Mouse (Mus musculus) cerebellum, adult 2 months (tissue): ENCODE results near the gene Gjc1. TPM values are rescaled to one million over a fixed set of nuclear protein-coding genes. Genes with fewer than 3 reads are reported as not detected.

Experiments
- DNase-seq, 2 experiments: peaks; one replicate each; pipeline ENCODE4 v3.0.0; 2021
- H3K27ac ChIP-seq: fragments of 200-500 bp; 2 replicates; pipeline ENCODE4 v1.5.1; 2012; ENCODE audit warnings: low read length, control low read depth, inconsistent platforms; ENCODE audit not compliant: insufficient read depth
- H3K27me3 ChIP-seq: fragments of 200-500 bp; 2 replicates; pipeline ENCODE4 v1.6.1; 2012; ENCODE audit warnings: inconsistent platforms, mild to moderate bottlenecking, low read length, moderate library complexity; ENCODE audit not compliant: control insufficient read depth, insufficient read depth
- H3K4me1 ChIP-seq: fragments of 200-500 bp; 2 replicates; pipeline ENCODE4 v1.6.1; 2011; ENCODE audit warnings: low read length; ENCODE audit not compliant: control insufficient read depth, insufficient read depth
- H3K4me3 ChIP-seq: fragments of 200-500 bp; replicated peaks from 2 replicates; pipeline ENCODE3; 2011; ENCODE audit warnings: mild to moderate bottlenecking, low read depth, low read length, control low read depth; ENCODE audit not compliant: insufficient read depth
- CTCF ChIP-seq: fragments of 200-500 bp; IDR thresholded peaks from 2 replicates; pipeline ENCODE4 v1.5.1; 2011; ENCODE audit warnings: low read depth, mild to moderate bottlenecking, control low read depth, low read length, moderate library complexity, borderline replicate concordance; ENCODE audit not compliant: insufficient read depth
- POLR2A ChIP-seq: fragments of 200-500 bp; IDR thresholded peaks from 2 replicates; pipeline ENCODE4 v1.6.1; 2011; ENCODE audit warnings: low read length, control low read depth, borderline replicate concordance; ENCODE audit not compliant: insufficient read depth
- WGBS: fragments of 180-500 bp; shearing (Covaris S2); methylation state at CpG from one replicate; pipeline ENCODE4 v1.1.7; 2018; 5-methylcytosine and 5-hydroxymethylcytosine counted together
- polyA plus RNA-seq: library from polyadenylated mRNA; depleted of rRNA; stranded (reverse); fragments of >200 nt; gene quantifications from 2 replicates; pipeline ENCODE4 v1.2.3, GENCODE M21; 2012

Gjc1 gene
- polyA plus RNA-seq, 1 experiment: 6.4 TPM

DNA sequence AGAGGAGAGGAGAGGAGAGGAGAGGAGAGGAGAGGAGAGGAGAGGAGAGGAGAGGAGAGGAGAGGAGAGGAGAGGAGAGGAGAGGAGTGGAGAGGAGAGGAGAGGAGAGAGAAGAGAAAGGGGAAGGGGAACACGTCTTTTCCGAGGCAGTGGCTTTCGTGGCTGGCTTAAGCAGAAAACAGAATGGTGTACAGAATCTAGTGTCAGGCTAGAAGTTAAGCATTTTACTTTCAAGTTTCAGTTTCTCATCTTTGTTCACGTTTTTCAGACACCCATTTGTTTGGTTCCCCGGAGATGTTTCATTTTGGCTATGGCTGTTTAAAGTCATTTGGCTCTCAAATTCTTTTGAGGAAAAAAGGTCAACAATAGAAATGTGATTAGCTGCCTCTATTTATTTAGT lies 11.3 kb downstream of the Gjc1 start:
- TF ChIP-seq CTCF (no peak), POLR2A (no peak)
- no peak overlapping the region for H3K4me3 ChIP-seq
- DNase-seq: no peak
- H3K27me3 ChIP-seq: no peaks in the 10 kb centered on the region
- H3K27ac ChIP-seq: no peak overlapping the region
- no peaks in the 10 kb centered on the region for H3K4me1 ChIP-seq
- WGBS: 77% methylated on average over 5 of the region's 5 CpGs

DNA sequence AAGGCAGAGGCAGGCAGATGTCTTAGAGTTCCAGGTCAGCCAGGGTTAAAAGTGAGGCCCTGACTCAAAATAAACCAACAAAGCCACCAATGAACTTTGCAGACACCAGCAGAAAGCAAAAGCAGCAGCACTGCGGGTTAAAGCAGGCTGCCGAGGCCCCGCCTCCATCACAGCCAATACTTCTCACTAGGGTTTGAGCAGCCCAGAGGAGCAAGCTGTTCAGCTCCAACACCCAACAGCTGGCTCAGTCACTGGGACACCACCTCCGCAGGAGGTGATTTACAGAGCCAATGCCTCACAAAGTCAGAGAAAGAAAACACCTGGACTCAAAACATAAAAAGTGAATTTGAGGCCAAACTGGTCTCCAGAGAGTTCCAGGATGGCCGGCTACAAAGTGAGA lies 16.0 kb downstream of the Gjc1 start:
- Histone ChIP-seq H3K4me1 (no peaks in the 10 kb centered on the region), H3K27ac (no peak overlapping the region), H3K4me3 (no peak overlapping the region), H3K27me3 (no peaks in the 10 kb centered on the region)
- 83% methylated on average over 5 of the region's 5 CpGs for WGBS
- TF ChIP-seq CTCF (no peak), POLR2A (no peak)
- DNase-seq: no peak

DNA sequence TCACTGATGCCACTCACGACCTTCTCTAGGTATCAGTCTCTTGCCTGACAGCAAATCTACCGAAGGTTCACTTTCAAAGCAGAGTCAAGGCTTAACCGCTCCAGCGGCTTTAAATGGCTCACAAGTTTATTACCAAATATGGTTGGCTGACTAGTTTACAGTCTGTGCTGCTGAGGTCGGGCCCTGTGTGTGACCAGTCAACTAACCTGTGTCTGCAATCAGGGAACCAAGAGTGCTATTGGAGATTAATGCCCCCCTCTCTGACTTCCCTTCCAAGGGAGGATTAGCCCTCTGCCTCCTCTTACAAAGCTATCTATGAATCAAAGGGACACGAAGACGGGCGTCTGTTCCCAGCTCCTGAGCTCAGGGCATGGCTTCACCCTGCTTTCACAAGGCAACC lies 25.3 kb downstream of the Gjc1 start:
- Histone ChIP-seq H3K4me1 (no peaks in the 10 kb centered on the region), H3K27me3 (no peaks in the 10 kb centered on the region), H3K4me3 (no peak overlapping the region), H3K27ac (no peak overlapping the region)
- WGBS: 78% methylated on average over 8 of the region's 8 CpGs
- DNase-seq: no peak
- TF ChIP-seq CTCF (no peak), POLR2A (no peak)

DNA sequence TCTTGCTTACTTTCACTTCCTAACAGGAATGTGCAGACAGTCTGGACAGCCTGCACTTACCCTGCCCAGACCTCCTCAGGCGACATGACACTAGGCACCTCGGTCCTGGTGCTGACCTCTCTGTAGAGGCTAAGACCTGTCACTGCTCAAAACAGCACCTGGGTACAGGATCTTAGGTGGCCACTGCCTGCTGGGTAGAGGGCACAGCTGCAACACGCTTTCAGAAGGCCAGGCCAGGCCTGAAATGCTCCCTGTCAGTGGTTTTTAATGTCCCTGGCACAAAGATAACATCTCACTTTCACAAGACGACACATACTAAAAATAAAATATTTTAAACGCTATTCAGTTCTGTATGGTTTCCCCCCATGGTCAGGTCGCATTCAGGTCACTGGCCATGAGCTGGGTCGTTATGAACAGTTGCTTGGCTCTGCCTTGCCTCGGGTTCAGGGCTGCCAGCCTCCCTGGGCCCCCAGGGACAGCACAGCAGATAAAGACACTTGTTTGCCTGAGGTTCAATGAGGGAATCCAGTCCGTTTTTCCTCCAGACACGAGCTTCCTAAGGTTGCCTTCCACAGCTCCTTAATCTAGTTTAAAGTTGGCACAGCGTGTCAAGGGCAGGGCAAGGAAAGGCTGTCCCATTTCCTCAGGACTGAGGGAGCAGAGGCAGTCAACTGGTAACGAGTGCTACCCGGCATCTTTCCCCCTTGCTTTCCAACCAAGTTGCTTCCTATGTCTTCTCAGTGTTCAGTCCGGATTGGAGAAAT lies 27.6 kb downstream of the Gjc1 start:
- WGBS: 46% methylated on average over 14 of the region's 14 CpGs
- no peak overlapping the region for H3K27ac ChIP-seq
- H3K4me3 ChIP-seq: no peak overlapping the region
- DNase-seq: no peak
- H3K4me1 ChIP-seq: no peaks in the 10 kb centered on the region
- no peaks in the 10 kb centered on the region for H3K27me3 ChIP-seq
- no peak for TF ChIP-seq CTCF
- no peak for TF ChIP-seq POLR2A

DNA sequence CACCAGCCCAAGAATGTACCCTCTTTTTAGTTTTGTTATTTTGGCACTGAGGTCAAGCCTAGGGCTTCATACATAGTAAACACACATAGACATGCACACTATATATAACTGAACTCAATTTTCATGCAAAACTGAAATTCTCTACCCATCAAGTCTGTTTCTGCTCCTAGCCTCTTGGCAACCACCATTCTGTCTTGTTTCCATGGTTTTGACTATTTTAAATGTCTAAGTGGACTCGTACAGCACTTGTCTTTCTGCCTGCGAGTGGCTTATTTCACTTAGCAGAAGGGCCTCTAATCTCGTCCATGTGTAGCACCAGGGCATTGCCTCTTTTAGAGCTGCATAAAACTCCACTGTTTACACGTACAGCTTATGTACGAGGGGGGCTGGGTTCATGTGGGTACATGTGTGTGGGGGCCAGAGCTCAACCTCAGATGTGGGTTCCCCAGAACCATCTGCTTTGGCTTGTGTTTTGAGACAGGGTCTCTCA lies 31.8 kb downstream of the Gjc1 start:
- Histone ChIP-seq H3K4me3 (no peak overlapping the region), H3K4me1 (peaks cover 8% of the 10 kb centered on the region), H3K27me3 (no peaks in the 10 kb centered on the region), H3K27ac (no peak overlapping the region)
- WGBS: 86% methylated on average over 5 of the region's 5 CpGs
- TF ChIP-seq CTCF: no peak
- no peak for TF ChIP-seq POLR2A
- DNase-seq: no peak

DNA sequence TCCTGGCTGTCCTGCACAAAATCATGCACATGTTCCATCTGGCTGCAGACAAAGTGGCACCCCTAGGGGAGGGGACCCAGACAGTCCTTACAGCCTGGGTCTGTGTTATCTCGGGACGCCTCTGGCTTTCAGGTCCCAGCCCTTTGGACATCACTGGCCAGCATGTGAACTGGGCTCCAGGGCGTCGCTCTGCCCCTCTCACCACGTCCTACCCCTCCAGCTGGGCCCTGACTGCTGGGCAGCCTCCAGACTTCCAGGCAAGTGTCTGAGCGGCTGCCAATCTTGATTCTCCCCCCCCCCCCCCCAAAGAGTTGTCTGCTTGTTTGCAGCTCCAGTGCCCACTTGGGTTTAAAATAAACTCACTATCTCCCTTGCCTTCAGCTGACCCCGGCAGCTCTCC lies 36.1 kb downstream of the Gjc1 start:
- WGBS: 16% methylated on average over 7 of the region's 7 CpGs
- TF ChIP-seq POLR2A: no peak
- TF ChIP-seq CTCF: no peak
- Histone ChIP-seq H3K27me3 (no peaks in the 10 kb centered on the region), H3K4me3 (no peak overlapping the region), H3K27ac (no peak overlapping the region), H3K4me1 (peaks cover 28% of the 10 kb centered on the region)
- DNase-seq: no peak

DNA sequence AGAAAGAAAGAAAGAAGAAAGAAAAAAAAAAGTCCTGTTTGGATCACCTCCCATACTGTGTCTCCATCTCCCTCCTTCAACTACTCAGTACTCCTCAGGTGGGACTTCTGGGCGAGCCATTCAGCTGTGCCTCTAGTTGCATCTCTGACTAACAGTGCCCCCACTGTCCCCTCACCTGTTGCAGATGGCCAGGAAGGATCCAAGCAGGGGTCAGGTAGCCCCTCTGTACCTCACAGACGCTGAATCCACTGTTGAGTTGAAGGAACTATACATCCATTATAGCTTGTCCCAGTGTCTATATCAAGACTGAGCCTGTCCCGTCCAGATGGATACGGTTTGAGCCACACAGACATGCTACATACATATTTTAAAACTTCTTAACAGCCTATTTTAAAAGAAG lies 38.0 kb downstream of the Gjc1 start:
- Histone ChIP-seq H3K27me3 (no peaks in the 10 kb centered on the region), H3K4me3 (no peak overlapping the region), H3K4me1 (peaks cover 41% of the 10 kb centered on the region), H3K27ac (no peak overlapping the region)
- TF ChIP-seq CTCF (no peak), POLR2A (no peak)
- WGBS: 88% methylated on average over 4 of the region's 4 CpGs
- peak in 1 of 2 experiments; percentile 19 for DNase-seq

DNA sequence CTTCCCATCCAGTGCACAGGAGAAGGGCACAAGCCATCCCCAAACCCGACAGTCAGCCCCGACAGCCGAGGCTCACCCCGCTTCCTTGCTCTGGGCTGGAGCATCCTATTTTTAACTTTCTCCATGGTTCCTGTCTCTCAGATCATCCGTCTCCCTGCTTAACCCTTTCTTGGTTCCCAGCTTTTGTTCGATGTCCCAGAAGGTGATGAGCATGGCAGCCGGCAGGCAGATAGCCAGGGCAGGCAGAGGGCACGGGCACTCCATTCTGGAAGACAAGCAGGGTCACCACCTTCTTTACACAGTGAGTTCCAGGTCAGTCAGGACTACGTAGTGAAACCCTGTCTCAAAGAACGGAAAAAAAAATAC lies 38.5 kb downstream of the Gjc1 start:
- Histone ChIP-seq H3K27me3 (no peaks in the 10 kb centered on the region), H3K27ac (no peak overlapping the region), H3K4me1 (peaks cover 41% of the 10 kb centered on the region), H3K4me3 (no peak overlapping the region)
- DNase-seq: peak in 1 of 2 experiments; percentile 45
- 22% methylated on average over 10 of the region's 10 CpGs for WGBS
- TF ChIP-seq CTCF: no peak
- TF ChIP-seq POLR2A: no peak
